Mouse (Mus musculus): ENCODE data around the gene Rab21.

- no peak for TF ChIP-seq CTCF (IDR thresholded peaks at IDR 0.05; ENCODE audit: borderline replicate concordance, insufficient read depth, low read length)
- TF ChIP-seq POLR2A (IDR thresholded peaks at IDR 0.05; ENCODE audit: low read depth, low read length) = peak; percentile 27; the same call in 1 of the 2 replicates
Observed at GRCm38 (mm10) chr10:115363151-115363550, 47.8 kb upstream of the Rab21 start.

All from embryonic fibroblast, embryonic 13.5 days (primary cell).